Mouse (Mus musculus): ENCODE measurements around the gene Gm10447.

DNA sequence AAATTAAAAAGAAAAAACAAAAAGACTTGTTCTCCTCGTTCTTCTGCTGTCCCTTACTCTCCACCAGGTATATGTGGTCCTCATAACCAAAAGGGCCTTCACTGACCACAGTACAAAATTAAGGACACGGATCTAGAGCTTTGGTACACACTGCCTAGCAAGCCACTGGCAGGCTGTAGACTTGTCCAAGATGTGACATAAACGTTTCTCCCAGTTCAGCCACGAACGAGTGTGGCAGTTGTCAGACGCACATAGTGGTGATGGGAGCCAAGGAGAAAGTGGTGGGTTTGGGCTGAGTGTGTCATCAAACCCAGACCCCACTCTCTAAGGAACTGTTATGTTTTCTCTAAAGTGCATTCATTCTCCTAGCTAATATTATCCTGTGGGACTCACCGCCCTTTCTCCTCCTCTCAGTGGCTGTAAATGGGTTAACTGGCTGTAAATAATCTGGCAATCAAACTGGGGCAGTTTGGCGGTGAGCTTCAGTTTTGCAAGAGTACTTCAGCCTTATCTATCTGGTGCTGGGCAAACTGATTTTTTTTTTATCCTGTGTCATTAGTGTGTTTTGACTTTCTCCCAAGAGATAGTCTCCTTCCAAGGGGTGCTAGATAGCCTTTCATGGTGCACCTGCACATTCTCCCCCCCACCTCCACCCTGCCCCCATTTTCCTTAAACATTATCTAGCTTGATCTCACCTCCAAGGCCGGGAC is 25.4 kb downstream of the Gm10447 start:
- TF ChIP-seq CTCF (IDR thresholded peaks at IDR 0.05; ENCODE audit: extremely low read depth, insufficient read depth, low read length): no peak
- TF ChIP-seq POLR2A (IDR thresholded peaks at IDR 0.05; ENCODE audit: extremely low read depth, insufficient read depth, low read length): no peak

Measured in cortical plate, adult 2 months (tissue).